Mouse (Mus musculus) lung, adult 2 months (tissue): ENCODE measurements around the gene Dmc1.

Source experiments
- CTCF ChIP-seq: fragments of 200-500 bp; IDR thresholded peaks from 2 replicates; pipeline ENCODE4 v1.5.1; 2011; ENCODE audit warnings: mild to moderate bottlenecking, low read length, control low read depth; ENCODE audit not compliant: insufficient read depth
- POLR2A ChIP-seq: fragments of 200-500 bp; IDR thresholded peaks from 2 replicates; pipeline ENCODE4 v1.6.1; 2011; ENCODE audit warnings: low read depth, mild to moderate bottlenecking, control low read depth, low read length, borderline replicate concordance; ENCODE audit errors: extremely low read depth

- TF ChIP-seq CTCF: no peak
- TF ChIP-seq POLR2A: no peak
Measured at GRCm38 (mm10) chr15:79598715-79599114, 6.2 kb downstream of the Dmc1 start.
